Mouse (Mus musculus) gastrocnemius, postnatal 25 days (tissue): ENCODE results near the gene Antxr1. TPM values are rescaled to one million over a fixed set of nuclear protein-coding genes. Genes with fewer than 3 reads are reported as not detected.
A peak's percentile ranks its signal among the peaks of the same experiment; 100 is the strongest.

ENCODE experiments used
- DNase-seq: peaks from one replicate; pipeline ENCODE4 v3.0.0; 2022
- total RNA-seq, 2 experiments: library from RNA; stranded (reverse); gene quantifications; 1 replicate in 1 of 2; 2 replicates in 1 of 2; pipeline ENCODE4 v1.2.3; 2021

Antxr1 gene
- total RNA-seq, 2 experiments from 2014 or later = 11.6 to 13.0 TPM

GRCm38 (mm10) chr6:87184418-87184817, 151.2 kb downstream of the Antxr1 start:
- no peak for DNase-seq

- no peak for DNase-seq
Measured at GRCm38 (mm10) chr6:87183981-87184380, 151.6 kb downstream of the Antxr1 start.

GRCm38 (mm10) chr6:87183159-87183558, 152.5 kb downstream of the Antxr1 start:
- peak; percentile 34 for DNase-seq

- DNase-seq = no peak
Measured at GRCm38 (mm10) chr6:87182736-87183135, 152.9 kb downstream of the Antxr1 start.

GRCm38 (mm10) chr6:87171461-87171860, 164.2 kb downstream of the Antxr1 start:
- no peak for DNase-seq

GRCm38 (mm10) chr6:87170875-87171274, 164.7 kb downstream of the Antxr1 start:
- DNase-seq = peak; percentile 50

GRCm38 (mm10) chr6:87170277-87170676, 165.3 kb downstream of the Antxr1 start:
- DNase-seq = no peak

GRCm38 (mm10) chr6:87168021-87168420, 167.6 kb downstream of the Antxr1 start:
- no peak for DNase-seq

GRCm38 (mm10) chr6:87166673-87167305, 168.8 kb downstream of the Antxr1 start:
- peak; percentile 58 for DNase-seq

- DNase-seq = peak; percentile 55
Measured at GRCm38 (mm10) chr6:87165536-87166311, 169.9 kb downstream of the Antxr1 start.

- peak; percentile 49 for DNase-seq
Measured at GRCm38 (mm10) chr6:87161391-87162263, 174.0 kb downstream of the Antxr1 start.

GRCm38 (mm10) chr6:87160196-87160595, 175.4 kb downstream of the Antxr1 start:
- DNase-seq = no peak

- no peak for DNase-seq
Measured at GRCm38 (mm10) chr6:87158062-87158623, 177.5 kb downstream of the Antxr1 start.

GRCm38 (mm10) chr6:87153836-87154235, 181.8 kb downstream of the Antxr1 start:
- DNase-seq = no peak

GRCm38 (mm10) chr6:87153231-87153580, 182.4 kb downstream of the Antxr1 start:
- no peak for DNase-seq

- DNase-seq = peak; percentile 48
Measured at GRCm38 (mm10) chr6:87152461-87153230, 183.0 kb downstream of the Antxr1 start.

GRCm38 (mm10) chr6:87151427-87151826, 184.2 kb downstream of the Antxr1 start:
- DNase-seq = no peak

- DNase-seq = no peak
Measured at GRCm38 (mm10) chr6:87150471-87150870, 185.2 kb downstream of the Antxr1 start.

GRCm38 (mm10) chr6:87147921-87148320, 187.7 kb downstream of the Antxr1 start:
- DNase-seq = no peak

- DNase-seq = no peak
Measured at GRCm38 (mm10) chr6:87143594-87143993, 192.0 kb downstream of the Antxr1 start.

- DNase-seq = no peak
Measured at GRCm38 (mm10) chr6:87142239-87142638, 193.4 kb downstream of the Antxr1 start.
